ENCODE assay signal across 8 mouse cellular contexts in the genomic region with DNA sequence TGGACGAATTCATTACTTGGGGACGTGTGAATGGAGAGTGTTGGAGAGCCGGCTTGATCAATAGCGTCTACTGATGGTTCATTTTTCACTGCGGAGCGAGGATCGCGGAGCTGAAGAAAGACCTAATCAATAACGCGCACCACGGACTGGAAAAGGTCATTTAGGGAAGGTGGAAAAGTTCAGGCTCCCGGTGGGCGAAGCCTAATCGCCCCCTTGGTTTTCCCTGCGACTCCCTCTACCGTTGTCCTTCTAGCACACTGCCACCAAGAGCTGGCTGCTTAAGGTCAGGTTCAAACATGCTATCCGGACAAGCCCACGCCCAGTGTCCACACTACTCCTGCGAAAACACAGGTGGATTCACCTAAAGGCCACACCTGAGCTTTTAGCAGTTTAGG. TPM values are rescaled to one million over a fixed set of nuclear protein-coding genes. Genes with fewer than 3 reads are reported as not detected.
DNase-seq lines count a peak whose midpoint lies in the region; ATAC-seq lines count a peak whose summit lies in the region.

No protein-coding gene starts in this region.

- peaks cover 82% of the 10 kb centered on the region for H3K27me3 ChIP-seq in kidney, embryonic 15.5 days
- peaks cover 69% of the 10 kb centered on the region for H3K27me3 ChIP-seq in embryonic facial prominence, embryonic 12.5 days
- H3K27me3 ChIP-seq in intestine, embryonic 15.5 days (replicated peaks): peaks cover 70% of the 10 kb centered on the region
- peaks cover 73% of the 10 kb centered on the region for H3K27me3 ChIP-seq in neural tube, embryonic 12.5 days (replicated peaks)

- WGBS in kidney, embryonic 15.5 days: under 1% methylated on average over 19 of the region's 19 CpGs
- 1% methylated on average over 19 of the region's 19 CpGs for WGBS in embryonic facial prominence, embryonic 12.5 days
- WGBS in intestine, embryonic 15.5 days: under 1% methylated on average over 19 of the region's 19 CpGs
- WGBS in neural tube, embryonic 12.5 days: 1% methylated on average over 19 of the region's 19 CpGs

- H3K4me3 ChIP-seq in kidney, embryonic 15.5 days (replicated peaks): peak overlapping the region; percentile 38
- peak overlapping the region; percentile 16 for H3K4me3 ChIP-seq in embryonic facial prominence, embryonic 12.5 days
- peak overlapping the region; percentile 22 for H3K4me3 ChIP-seq in intestine, embryonic 15.5 days (replicated peaks)
- no peak overlapping the region for H3K4me3 ChIP-seq in neural tube, embryonic 12.5 days

- H3K9ac ChIP-seq in kidney, embryonic 15.5 days: no peak overlapping the region
- no peak overlapping the region for H3K9ac ChIP-seq in embryonic facial prominence, embryonic 12.5 days
- H3K9ac ChIP-seq in intestine, embryonic 15.5 days: no peak overlapping the region
- no peak overlapping the region for H3K9ac ChIP-seq in neural tube, embryonic 12.5 days

- H3K4me2 ChIP-seq in kidney, embryonic 15.5 days: peak overlapping the region; percentile 66
- peak overlapping the region; percentile 42 for H3K4me2 ChIP-seq in embryonic facial prominence, embryonic 12.5 days (replicated peaks)
- H3K4me2 ChIP-seq in intestine, embryonic 15.5 days (replicated peaks): peak overlapping the region; percentile 58
- peak overlapping the region; percentile 54 for H3K4me2 ChIP-seq in neural tube, embryonic 12.5 days (replicated peaks)

- no peaks in the 10 kb centered on the region for H3K9me3 ChIP-seq in kidney, embryonic 15.5 days (replicated peaks)
- H3K9me3 ChIP-seq in embryonic facial prominence, embryonic 12.5 days: 0 out of 2 replicates have a peak, but pooled peaks cover 5% of the 10 kb centered on the region
- H3K9me3 ChIP-seq in intestine, embryonic 15.5 days: no peaks in the 10 kb centered on the region
- no peaks in the 10 kb centered on the region for H3K9me3 ChIP-seq in neural tube, embryonic 12.5 days

- H3K27ac ChIP-seq in kidney, embryonic 15.5 days: no peak overlapping the region
- H3K27ac ChIP-seq in embryonic facial prominence, embryonic 12.5 days: no peak overlapping the region
- no peak overlapping the region for H3K27ac ChIP-seq in intestine, embryonic 15.5 days
- no peak overlapping the region for H3K27ac ChIP-seq in neural tube, embryonic 12.5 days

- DNase-seq in kidney, postnatal 10 days: no peak
- no peak for DNase-seq in MN1 (ENCODE audit: low spot score)
- DNase-seq in thymus, postnatal 0 days (ENCODE audit: low spot score): no peak
- no peak for DNase-seq in testis, postnatal 10 days (ENCODE audit: low spot score)

- H3K4me1 ChIP-seq in kidney, embryonic 15.5 days: peaks cover 11% of the 10 kb centered on the region
- H3K4me1 ChIP-seq in embryonic facial prominence, embryonic 12.5 days: peaks cover 7% of the 10 kb centered on the region; the same call in 1 of the 2 replicates
- 0 out of 2 replicates have a peak, but pooled peaks cover 6% of the 10 kb centered on the region for H3K4me1 ChIP-seq in intestine, embryonic 15.5 days (replicated peaks)
- H3K4me1 ChIP-seq in neural tube, embryonic 12.5 days: peaks cover 10% of the 10 kb centered on the region

- no peaks in the 10 kb centered on the region for H3K36me3 ChIP-seq in kidney, embryonic 15.5 days
- no peaks in the 10 kb centered on the region for H3K36me3 ChIP-seq in embryonic facial prominence, embryonic 12.5 days
- H3K36me3 ChIP-seq in intestine, embryonic 15.5 days: no peaks in the 10 kb centered on the region
- H3K36me3 ChIP-seq in neural tube, embryonic 12.5 days: no peaks in the 10 kb centered on the region

- no peak for ATAC-seq in kidney, embryonic 15.5 days (replicated peaks; ENCODE audit: low FRiP score)
- no peak for ATAC-seq in embryonic facial prominence, embryonic 12.5 days (ENCODE audit: insufficient number of reproducible peaks, insufficient read depth, low FRiP score, low TSS enrichment)
- no peak for ATAC-seq in intestine, embryonic 15.5 days
- no peak for ATAC-seq in neural tube, embryonic 12.5 days (ENCODE audit: low FRiP score, low read depth)

RNA-seq across cellular contexts. Expression of a gene that starts 47.0 kb away (rescaled TPM):
- 0.09 and 0.15 TPM in 2 replicates for polyA plus RNA-seq in kidney, embryonic 15.5 days (2015; fragmentation: Nextera tagmentation; extraction: Ambion mirVana)
- polyA plus RNA-seq in embryonic facial prominence, embryonic 12.5 days (2016; fragmentation: Nextera tagmentation; extraction: Ambion mirVana): not detected in 2 replicates
- polyA plus RNA-seq in intestine, embryonic 15.5 days (2015; fragmentation: Nextera tagmentation; extraction: Ambion mirVana): not detected in 2 replicates
- 0.05 TPM in 1 of 2 replicates, not detected in the other for polyA plus RNA-seq in neural tube, embryonic 12.5 days (2016; fragmentation: Nextera tagmentation; extraction: Ambion mirVana)
- polyA plus RNA-seq in thymus, postnatal 0 days (2015; fragmentation: Nextera tagmentation; extraction: Ambion mirVana): not detected in 2 replicates

RNA-seq across cellular contexts. Expression of a gene that starts 47.4 kb away (rescaled TPM):
- polyA plus RNA-seq in kidney, embryonic 15.5 days (2015; fragmentation: Nextera tagmentation; extraction: Ambion mirVana): 50.2 and 52.8 TPM in 2 replicates
- 64.3 and 73.5 TPM in 2 replicates for polyA plus RNA-seq in embryonic facial prominence, embryonic 12.5 days (2016; fragmentation: Nextera tagmentation; extraction: Ambion mirVana)
- polyA plus RNA-seq in intestine, embryonic 15.5 days (2015; fragmentation: Nextera tagmentation; extraction: Ambion mirVana): 222 and 228 TPM in 2 replicates
- polyA plus RNA-seq in neural tube, embryonic 12.5 days (2016; fragmentation: Nextera tagmentation; extraction: Ambion mirVana): 87.3 and 89.3 TPM in 2 replicates
- polyA plus RNA-seq in thymus, postnatal 0 days (2015; fragmentation: Nextera tagmentation; extraction: Ambion mirVana): 46.5 and 47.5 TPM in 2 replicates
